Mouse (Mus musculus): ENCODE measurements around the gene Cdc42ep1. TPM values are rescaled to one million over a fixed set of nuclear protein-coding genes. Genes with fewer than 3 reads are reported as not detected.

Cdc42ep1 gene
- polyA plus RNA-seq, 1 experiment from 2014 or later: 4.6 TPM

DNA sequence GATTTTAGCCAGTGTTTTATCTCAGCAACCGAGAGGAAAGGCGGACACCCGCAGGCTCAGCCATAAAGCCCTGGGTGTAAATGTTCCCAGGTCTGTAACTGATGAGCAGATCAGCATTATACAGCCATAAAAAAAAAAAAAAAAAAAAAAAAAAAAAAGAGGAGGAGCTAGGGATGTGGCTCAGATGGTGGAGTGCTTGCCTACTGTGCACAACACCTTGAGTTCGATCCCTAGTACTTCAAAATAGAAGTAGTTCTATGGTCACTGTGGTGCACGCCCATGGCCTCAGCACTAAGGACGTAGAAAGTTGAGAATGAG, 26.4 kb upstream of the Cdc42ep1 start:
- Histone ChIP-seq H3K4me2 (ENCODE audit: low read depth, low read length) (no peak overlapping the region), H3K9ac (replicated peaks; ENCODE audit: low read depth, low read length) (no peak overlapping the region), H3K36me3 (ENCODE audit: control insufficient read depth, insufficient read depth, low read length) (no peaks in the 10 kb centered on the region), H3K4me3 (ENCODE audit: low read depth, low read length) (no peak overlapping the region), H3K4me1 (ENCODE audit: control insufficient read depth, insufficient read depth, low read length) (0 out of 2 replicates have a peak, but pooled peaks cover 6% of the 10 kb centered on the region), H3K9me3 (ENCODE audit: control insufficient read depth, low read length) (no peaks in the 10 kb centered on the region), H3K27me3 (ENCODE audit: control insufficient read depth, insufficient read depth, low read length) (no peaks in the 10 kb centered on the region), H3K27ac (ENCODE audit: low read depth, low read length) (no peak overlapping the region)
- ATAC-seq (ENCODE audit: low read depth): no peak
- WGBS: 52% methylated on average over 6 of the region's 6 CpGs

DNA sequence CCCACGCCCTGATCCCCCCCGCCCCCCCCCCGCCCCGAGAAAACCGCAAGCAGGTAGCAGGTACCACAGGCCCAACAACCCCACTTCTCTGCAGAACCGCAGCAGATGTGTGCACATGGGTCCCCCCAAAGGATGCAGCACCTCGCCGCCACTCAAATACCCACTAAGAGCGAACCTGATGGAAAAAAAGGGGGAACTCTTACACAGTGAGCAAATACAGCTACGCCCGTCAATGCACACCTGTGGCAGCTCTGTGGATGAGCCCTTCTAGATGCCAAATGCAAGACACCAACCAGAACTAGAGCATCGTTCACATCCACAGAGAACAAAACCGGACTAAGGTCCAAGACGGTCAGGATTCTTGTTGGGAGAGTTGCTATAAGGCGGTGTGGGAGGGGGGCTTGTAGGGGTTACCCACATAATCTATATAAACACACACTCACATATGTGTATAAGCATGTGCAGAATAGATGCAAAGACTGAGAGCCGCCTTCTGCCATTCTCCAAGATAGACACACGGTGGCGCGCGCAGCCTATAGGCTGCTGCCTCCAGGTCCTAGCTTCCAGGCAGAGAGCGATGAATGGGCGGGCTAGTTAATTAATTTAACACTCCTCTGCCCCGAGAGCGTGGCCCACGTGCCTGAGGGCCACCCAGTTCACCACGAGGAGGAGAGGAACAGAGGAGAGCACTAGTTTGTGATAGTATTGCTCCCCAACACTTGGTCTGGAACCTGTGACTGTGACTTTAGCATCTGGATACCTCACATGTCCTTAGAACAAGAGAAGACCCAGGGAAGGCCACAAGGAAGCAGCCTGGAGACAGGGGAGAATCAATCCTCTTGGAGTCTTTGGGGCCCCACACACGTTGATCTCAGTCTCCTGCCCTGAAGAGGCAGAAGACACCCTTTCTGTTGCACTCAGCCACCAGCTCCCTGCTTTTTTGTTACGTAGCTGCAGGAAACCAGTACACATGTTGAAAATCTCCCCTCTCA, 15.9 kb upstream of the Cdc42ep1 start:
- Histone ChIP-seq H3K4me3 (ENCODE audit: low read depth, low read length) (no peak overlapping the region), H3K36me3 (ENCODE audit: control insufficient read depth, insufficient read depth, low read length) (no peaks in the 10 kb centered on the region), H3K27me3 (ENCODE audit: control insufficient read depth, insufficient read depth, low read length) (no peaks in the 10 kb centered on the region), H3K4me1 (ENCODE audit: control insufficient read depth, insufficient read depth, low read length) (no peaks in the 10 kb centered on the region), H3K9me3 (ENCODE audit: control insufficient read depth, low read length) (no peaks in the 10 kb centered on the region), H3K4me2 (ENCODE audit: low read depth, low read length) (no peak overlapping the region), H3K9ac (replicated peaks; ENCODE audit: low read depth, low read length) (no peak overlapping the region), H3K27ac (ENCODE audit: low read depth, low read length) (no peak overlapping the region)
- peak; percentile 69; the same call in 1 of the 2 replicates for ATAC-seq (ENCODE audit: low read depth)
- WGBS: 23% methylated on average over 28 of the region's 28 CpGs

DNA sequence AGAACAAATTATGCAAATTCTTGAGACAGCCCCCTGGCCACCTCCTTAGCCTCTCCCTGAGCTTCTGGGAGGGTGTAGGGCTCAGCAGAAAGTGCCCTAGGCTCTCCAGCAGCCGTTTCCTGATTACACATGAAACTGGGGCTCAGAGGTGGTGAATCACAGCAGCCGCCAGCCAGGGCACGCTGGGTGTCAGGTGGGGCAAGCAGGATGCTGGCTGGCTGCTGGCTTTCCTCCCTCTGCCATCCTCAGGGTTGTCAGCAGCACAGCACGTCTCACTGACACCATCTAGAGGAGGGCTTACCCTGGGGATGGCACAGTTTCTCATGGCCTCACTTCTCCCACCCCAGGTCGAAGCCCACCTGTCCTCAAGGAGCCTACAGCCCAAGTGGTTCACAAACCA, 14.1 kb upstream of the Cdc42ep1 start:
- Histone ChIP-seq H3K4me3 (ENCODE audit: low read depth, low read length) (no peak overlapping the region), H3K36me3 (ENCODE audit: control insufficient read depth, insufficient read depth, low read length) (no peaks in the 10 kb centered on the region), H3K9me3 (ENCODE audit: control insufficient read depth, low read length) (no peaks in the 10 kb centered on the region), H3K9ac (replicated peaks; ENCODE audit: low read depth, low read length) (no peak overlapping the region), H3K4me1 (ENCODE audit: control insufficient read depth, insufficient read depth, low read length) (peaks cover 4% of the 10 kb centered on the region; the same call in 1 of the 2 replicates), H3K4me2 (ENCODE audit: low read depth, low read length) (no peak overlapping the region), H3K27me3 (ENCODE audit: control insufficient read depth, insufficient read depth, low read length) (no peaks in the 10 kb centered on the region), H3K27ac (ENCODE audit: low read depth, low read length) (no peak overlapping the region)
- 20% methylated on average over 5 of the region's 5 CpGs for WGBS
- no peak for ATAC-seq (ENCODE audit: low read depth)

DNA sequence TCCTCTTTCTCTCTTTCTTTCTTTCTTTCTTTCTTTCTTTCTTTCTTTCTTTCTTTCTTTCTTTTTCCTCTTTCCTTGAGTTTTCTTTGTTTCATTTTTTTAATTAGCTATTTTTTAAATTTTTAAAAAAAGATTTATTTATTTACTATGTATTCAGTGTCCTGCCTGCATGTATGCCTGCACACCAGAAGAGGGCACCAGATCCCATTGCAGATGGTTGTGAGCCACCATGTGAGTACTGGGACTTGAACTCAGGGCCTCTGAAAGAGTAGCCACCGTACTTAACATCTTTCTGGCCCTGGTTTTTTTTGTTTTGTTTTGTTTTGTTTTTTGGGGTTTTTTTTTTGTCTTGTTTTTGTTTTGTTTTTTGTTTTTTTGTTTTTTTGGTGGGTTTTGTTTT, 12.8 kb upstream of the Cdc42ep1 start:
- ATAC-seq (ENCODE audit: low read depth): no peak
- Histone ChIP-seq H3K4me2 (ENCODE audit: low read depth, low read length) (no peak overlapping the region), H3K27me3 (ENCODE audit: control insufficient read depth, insufficient read depth, low read length) (no peaks in the 10 kb centered on the region), H3K9me3 (ENCODE audit: control insufficient read depth, low read length) (no peaks in the 10 kb centered on the region), H3K9ac (replicated peaks; ENCODE audit: low read depth, low read length) (no peak overlapping the region), H3K4me1 (ENCODE audit: control insufficient read depth, insufficient read depth, low read length) (peaks cover 4% of the 10 kb centered on the region; the same call in 1 of the 2 replicates), H3K27ac (ENCODE audit: low read depth, low read length) (no peak overlapping the region), H3K36me3 (ENCODE audit: control insufficient read depth, insufficient read depth, low read length) (no peaks in the 10 kb centered on the region), H3K4me3 (ENCODE audit: low read depth, low read length) (no peak overlapping the region)
- WGBS: 95% methylated on average over 1 of the region's 1 CpGs

DNA sequence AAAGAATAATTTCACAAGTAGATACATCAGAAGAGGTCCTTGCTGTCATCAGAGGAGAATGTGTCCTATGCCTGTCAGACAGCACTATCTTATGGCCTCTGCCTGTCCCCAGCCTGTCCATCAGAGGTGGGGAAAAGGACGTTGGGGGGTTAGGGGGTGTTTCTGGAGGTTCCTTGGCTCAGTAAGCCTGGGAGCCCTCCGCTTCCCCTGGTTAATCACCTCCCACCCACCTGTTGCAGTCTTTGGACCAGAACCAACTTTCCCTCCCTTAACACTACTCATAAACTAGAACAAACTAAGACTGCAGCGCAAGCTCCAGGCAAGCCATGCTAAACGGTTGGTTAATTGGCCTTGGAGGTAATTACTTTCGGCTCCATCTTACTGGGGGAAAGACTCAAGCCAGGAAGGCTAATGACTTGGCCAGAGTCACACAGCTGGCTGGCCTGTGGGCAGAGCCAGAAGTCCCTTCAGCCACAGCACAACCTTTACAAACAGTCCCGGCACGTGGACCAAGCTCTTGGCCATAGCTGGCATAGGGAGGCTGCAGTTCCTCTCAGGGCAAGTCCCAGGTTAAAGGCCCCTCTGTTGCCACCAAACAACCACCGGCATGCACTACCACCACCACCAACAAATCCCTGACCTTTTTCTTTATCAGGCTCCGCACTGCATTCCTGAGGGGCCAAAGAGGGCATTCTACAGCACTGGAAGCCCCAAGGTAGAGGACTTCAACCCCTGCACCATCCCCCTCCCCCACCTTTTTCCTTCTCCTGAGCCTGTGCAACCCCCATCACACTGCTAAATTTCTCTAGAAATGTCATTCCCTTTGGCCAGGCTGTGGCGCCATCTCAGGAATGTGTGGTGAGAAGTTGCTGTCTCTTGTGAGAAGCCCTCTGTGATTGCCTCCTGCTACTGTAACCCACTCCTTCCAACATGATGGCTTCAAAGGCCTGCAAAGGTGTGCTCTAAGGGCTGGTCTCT, 11.4 kb upstream of the Cdc42ep1 start:
- Histone ChIP-seq H3K4me2 (ENCODE audit: low read depth, low read length) (no peak overlapping the region), H3K27ac (ENCODE audit: low read depth, low read length) (no peak overlapping the region), H3K27me3 (ENCODE audit: control insufficient read depth, insufficient read depth, low read length) (no peaks in the 10 kb centered on the region), H3K9ac (replicated peaks; ENCODE audit: low read depth, low read length) (no peak overlapping the region), H3K36me3 (ENCODE audit: control insufficient read depth, insufficient read depth, low read length) (no peaks in the 10 kb centered on the region), H3K9me3 (ENCODE audit: control insufficient read depth, low read length) (no peaks in the 10 kb centered on the region), H3K4me1 (ENCODE audit: control insufficient read depth, insufficient read depth, low read length) (peaks cover 6% of the 10 kb centered on the region; the same call in 1 of the 2 replicates), H3K4me3 (ENCODE audit: low read depth, low read length) (no peak overlapping the region)
- WGBS: 64% methylated on average over 10 of the region's 10 CpGs
- ATAC-seq (ENCODE audit: low read depth): no peak

DNA sequence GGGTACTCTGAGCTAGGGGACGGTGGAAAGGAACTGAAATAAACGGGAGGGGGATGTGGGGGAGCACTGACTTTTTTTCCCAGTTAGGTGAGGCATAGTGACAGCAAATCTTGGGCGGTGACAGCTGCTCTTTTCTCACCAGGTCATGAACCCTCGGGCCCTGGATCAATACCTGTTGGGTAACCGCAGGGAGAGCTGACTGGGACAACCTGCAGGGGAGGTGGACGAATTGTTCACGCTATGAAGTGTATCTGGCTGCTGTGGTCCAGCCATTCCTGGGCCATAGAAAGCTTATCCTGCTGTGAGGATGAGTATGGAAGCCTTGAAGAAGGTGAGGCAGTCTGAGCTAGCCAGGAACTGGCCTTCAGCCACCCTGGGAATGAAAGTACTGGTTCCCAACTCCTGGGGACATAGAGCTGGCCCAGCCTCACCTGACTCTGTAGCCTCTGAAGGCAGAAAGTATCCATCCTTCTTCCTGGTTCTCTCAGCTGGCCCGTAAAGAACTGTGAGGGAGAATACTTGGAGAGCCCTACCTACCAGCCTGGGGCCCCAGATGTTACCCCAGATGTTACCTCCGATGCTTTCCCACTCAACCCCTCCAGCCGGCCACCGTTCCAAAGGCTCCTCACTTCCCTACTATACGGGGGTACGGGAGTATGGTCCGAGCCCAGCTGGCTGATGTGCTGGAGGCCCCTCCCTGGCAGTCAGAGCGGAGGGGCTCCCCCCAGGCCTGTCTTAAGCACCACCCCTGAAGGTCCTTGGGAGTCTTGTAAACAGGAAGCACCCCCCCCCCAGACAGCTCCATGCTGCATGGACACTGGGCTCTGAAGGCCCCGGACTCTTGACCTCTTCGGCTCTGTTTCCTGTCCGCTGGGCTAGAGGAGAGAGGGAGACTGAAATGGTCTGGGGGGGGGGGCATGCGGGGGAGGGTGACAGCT, 10.4 kb upstream of the Cdc42ep1 start:
- H3K9me3 ChIP-seq (ENCODE audit: control insufficient read depth, low read length): no peaks in the 10 kb centered on the region
- no peak overlapping the region for H3K9ac ChIP-seq (replicated peaks; ENCODE audit: low read depth, low read length)
- no peak overlapping the region for H3K4me3 ChIP-seq (ENCODE audit: low read depth, low read length)
- no peaks in the 10 kb centered on the region for H3K36me3 ChIP-seq (ENCODE audit: control insufficient read depth, insufficient read depth, low read length)
- no peak overlapping the region for H3K4me2 ChIP-seq (ENCODE audit: low read depth, low read length)
- ATAC-seq (ENCODE audit: low read depth): peak; percentile 15; the same call in 1 of the 2 replicates
- H3K4me1 ChIP-seq (ENCODE audit: control insufficient read depth, insufficient read depth, low read length): peaks cover 6% of the 10 kb centered on the region; the same call in 1 of the 2 replicates
- peak overlapping the region; percentile 73 for H3K27ac ChIP-seq (ENCODE audit: low read depth, low read length)
- WGBS: 53% methylated on average over 18 of the region's 19 CpGs
- H3K27me3 ChIP-seq (ENCODE audit: control insufficient read depth, insufficient read depth, low read length): no peaks in the 10 kb centered on the region

DNA sequence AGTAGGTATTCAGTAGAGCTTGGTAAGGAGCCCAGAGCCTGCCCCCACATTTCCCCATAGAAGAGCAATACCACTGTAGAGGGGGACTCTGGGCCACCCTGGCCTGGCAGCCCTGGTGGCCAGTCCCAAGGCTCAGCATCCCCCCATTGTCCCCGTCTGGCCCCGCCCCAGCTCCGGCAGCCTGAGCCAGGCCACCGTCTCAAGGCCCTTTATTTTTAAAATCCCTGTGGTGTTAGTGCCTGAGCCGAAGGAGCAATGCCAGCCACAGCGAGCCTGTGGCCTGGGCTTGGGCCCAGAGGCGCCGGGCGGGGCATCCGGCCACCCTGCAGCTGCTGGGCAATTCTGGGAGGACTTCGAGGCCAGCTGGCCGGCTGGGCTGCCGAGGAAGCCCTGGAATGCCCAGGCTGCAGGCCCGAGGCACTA, 9.7 kb upstream of the Cdc42ep1 start:
- Histone ChIP-seq H3K27me3 (ENCODE audit: control insufficient read depth, insufficient read depth, low read length) (no peaks in the 10 kb centered on the region), H3K9ac (replicated peaks; ENCODE audit: low read depth, low read length) (0 out of 2 replicates have a peak overlapping the region, but pooled peaks have one; percentile 7), H3K4me3 (ENCODE audit: low read depth, low read length) (no peak overlapping the region), H3K36me3 (ENCODE audit: control insufficient read depth, insufficient read depth, low read length) (no peaks in the 10 kb centered on the region), H3K9me3 (ENCODE audit: control insufficient read depth, low read length) (no peaks in the 10 kb centered on the region), H3K4me1 (ENCODE audit: control insufficient read depth, insufficient read depth, low read length) (peaks cover 6% of the 10 kb centered on the region; the same call in 1 of the 2 replicates), H3K4me2 (ENCODE audit: low read depth, low read length) (no peak overlapping the region), H3K27ac (ENCODE audit: low read depth, low read length) (peak overlapping the region; percentile 73)
- peak; percentile 69 for ATAC-seq (ENCODE audit: low read depth)
- WGBS: 10% methylated on average over 14 of the region's 14 CpGs

DNA sequence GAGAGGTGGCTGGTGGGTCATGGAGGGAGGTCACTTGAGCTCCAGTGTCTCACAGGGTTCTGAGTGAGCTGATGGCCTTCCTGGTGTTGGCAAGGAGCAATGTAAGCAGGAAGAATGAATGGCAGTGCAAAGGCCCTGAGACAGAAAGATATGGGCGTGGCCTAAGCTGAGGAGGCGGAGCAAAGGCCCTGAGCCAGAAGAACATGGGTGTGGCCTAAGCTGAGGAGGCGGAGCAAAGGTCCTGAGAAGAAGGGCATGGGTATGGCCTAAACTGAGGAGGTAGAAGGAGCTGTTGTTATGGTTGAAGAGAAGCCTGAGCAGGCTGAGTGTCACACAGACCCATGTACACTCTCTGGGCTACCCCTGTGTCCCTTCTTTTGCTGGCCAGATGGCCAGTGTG, 8.8 kb upstream of the Cdc42ep1 start:
- 98% methylated on average over 3 of the region's 3 CpGs for WGBS
- no peak for ATAC-seq (ENCODE audit: low read depth)

More for the DNA sequence above, 8.8 kb upstream of the Cdc42ep1 start:
- Histone ChIP-seq H3K4me3 (ENCODE audit: low read depth, low read length) (no peak overlapping the region), H3K27ac (ENCODE audit: low read depth, low read length) (no peak overlapping the region), H3K27me3 (ENCODE audit: control insufficient read depth, insufficient read depth, low read length) (no peaks in the 10 kb centered on the region), H3K9me3 (ENCODE audit: control insufficient read depth, low read length) (no peaks in the 10 kb centered on the region), H3K4me1 (ENCODE audit: control insufficient read depth, insufficient read depth, low read length) (peaks cover 6% of the 10 kb centered on the region; the same call in 1 of the 2 replicates), H3K4me2 (ENCODE audit: low read depth, low read length) (no peak overlapping the region), H3K9ac (replicated peaks; ENCODE audit: low read depth, low read length) (no peak overlapping the region), H3K36me3 (ENCODE audit: control insufficient read depth, insufficient read depth, low read length) (no peaks in the 10 kb centered on the region)

Measured in neural tube, embryonic 14.5 days (tissue).